Mouse (Mus musculus) intestine, postnatal 0 days (tissue): ENCODE data around the gene Ap2a1. TPM values are rescaled to one million over a fixed set of nuclear protein-coding genes. Genes with fewer than 3 reads are reported as not detected.
A peak's percentile ranks its signal among the peaks of the same experiment; 100 is the strongest.

Experiments used
- ATAC-seq: fragments of 200-750 bp; cut with Nextera tagmentation; 2 replicates; pipeline ENCODE4 v1.8.0; 2017; ENCODE audit warnings: mild to moderate bottlenecking, moderate TSS enrichment, moderate library complexity
- H3K27ac ChIP-seq: fragments of 300-500 bp; sonication (generic); 2 replicates; pipeline ENCODE4 v1.5.1; 2014; ENCODE audit warnings: mild to moderate bottlenecking, low read depth, low read length, moderate library complexity
- H3K27me3 ChIP-seq: fragments of 300-500 bp; sonication (generic); replicated peaks from 2 replicates; pipeline ENCODE4 v1.6.1; 2014; ENCODE audit warnings: low read length, mixed read lengths; ENCODE audit not compliant: control insufficient read depth, insufficient read depth
- H3K36me3 ChIP-seq: fragments of 300-500 bp; sonication (generic); 2 replicates; pipeline ENCODE4 v1.6.1; 2014; ENCODE audit warnings: mild to moderate bottlenecking, moderate library complexity; ENCODE audit not compliant: control insufficient read depth, insufficient read depth
- H3K4me1 ChIP-seq: fragments of 300-500 bp; sonication (generic); replicated peaks from 2 replicates; pipeline ENCODE4 v1.6.1; 2014; ENCODE audit warnings: antibody characterized with exemption, low read length, mixed read lengths; ENCODE audit not compliant: control insufficient read depth, insufficient read depth
- H3K4me2 ChIP-seq: fragments of 300-500 bp; sonication (generic); replicated peaks from 2 replicates; pipeline ENCODE4 v1.6.1; 2014; ENCODE audit warnings: low read depth, mild to moderate bottlenecking, moderate library complexity
- H3K4me3 ChIP-seq: fragments of 300-500 bp; sonication (generic); 2 replicates; pipeline ENCODE4 v1.5.1; 2014; ENCODE audit warnings: low read depth, low read length
- H3K9ac ChIP-seq: fragments of 300-500 bp; sonication (generic); 2 replicates; pipeline ENCODE4 v1.6.1; 2014; ENCODE audit warnings: mild to moderate bottlenecking, low read depth, low read length
- H3K9me3 ChIP-seq: fragments of 300-500 bp; sonication (generic); 2 replicates; pipeline ENCODE4 v1.6.1; 2016; ENCODE audit warnings: mixed run types; ENCODE audit not compliant: control insufficient read depth
- CTCF ChIP-seq: sonication (generic); IDR thresholded peaks from 2 replicates; pipeline ENCODE4 v1.5.1; 2016; ENCODE audit warnings: low read depth, mild to moderate bottlenecking, control low read depth, antibody characterized with exemption, moderate library complexity
- WGBS: fragments of 180-500 bp; shearing (Covaris S2); extraction: QIAGEN DNeasy Blood & Tissue Kit; methylation state at CpG from one replicate; pipeline ENCODE4 v1.1.7; 2014; 5-methylcytosine and 5-hydroxymethylcytosine counted together
- polyA plus RNA-seq: library from polyadenylated mRNA; unstranded; fragments of >200 nt; fragmentation: Nextera tagmentation; extraction: Ambion mirVana; gene quantifications from 2 replicates; pipeline ENCODE4 v1.2.1, GENCODE M21; 2015

The Ap2a1 gene
- polyA plus RNA-seq, 1 experiment from 2014 or later: 44.1 TPM

GRCm38 (mm10) chr7:44856265-44856916 lies 72.9 kb downstream of the Ap2a1 start:
- TF ChIP-seq CTCF: no peak

GRCm38 (mm10) chr7:44855036-44855435 lies 74.3 kb downstream of the Ap2a1 start:
- 36% methylated on average over 10 of the region's 10 CpGs for WGBS
- ATAC-seq: peak; percentile 0; the same call in 1 of the 2 replicates

More at GRCm38 (mm10) chr7:44856265-44856916, 72.9 kb downstream of the Ap2a1 start:
- H3K4me3 ChIP-seq: peak overlapping the region; percentile 77
- no peaks in the 10 kb centered on the region for H3K27me3 ChIP-seq
- H3K9me3 ChIP-seq: no peaks in the 10 kb centered on the region
- H3K9ac ChIP-seq: no peak overlapping the region
- H3K4me1 ChIP-seq: peaks cover 4% of the 10 kb centered on the region
- peaks cover 14% of the 10 kb centered on the region for H3K36me3 ChIP-seq
- WGBS: 58% methylated on average over 9 of the region's 9 CpGs
- H3K4me2 ChIP-seq: peak overlapping the region; percentile 98
- ATAC-seq: no peak
- 0 out of 2 replicates have a peak overlapping the region, but pooled peaks have one; percentile 84 for H3K27ac ChIP-seq

GRCm38 (mm10) chr7:44854356-44855031 lies 74.8 kb downstream of the Ap2a1 start:
- 2% methylated on average over 45 of the region's 45 CpGs for WGBS
- TF ChIP-seq CTCF: no peak; the same call in 1 of the 2 replicates
- H3K4me3 ChIP-seq: peak overlapping the region; percentile 60
- peaks cover 7% of the 10 kb centered on the region for H3K4me1 ChIP-seq
- no peaks in the 10 kb centered on the region for H3K9me3 ChIP-seq
- H3K27me3 ChIP-seq: no peaks in the 10 kb centered on the region
- peak; percentile 84 for ATAC-seq
- peak overlapping the region; percentile 99 for H3K27ac ChIP-seq
- peak overlapping the region; percentile 98 for H3K4me2 ChIP-seq
- peak overlapping the region; percentile 71 for H3K9ac ChIP-seq
- peaks cover 8% of the 10 kb centered on the region; the same call in 1 of the 2 replicates for H3K36me3 ChIP-seq

More at GRCm38 (mm10) chr7:44855036-44855435, 74.3 kb downstream of the Ap2a1 start:
- TF ChIP-seq CTCF: no peak
- no peaks in the 10 kb centered on the region for H3K27me3 ChIP-seq
- peak overlapping the region; percentile 60 for H3K4me3 ChIP-seq
- peak overlapping the region; percentile 98 for H3K4me2 ChIP-seq
- H3K9me3 ChIP-seq: no peaks in the 10 kb centered on the region
- peaks cover 7% of the 10 kb centered on the region for H3K4me1 ChIP-seq
- peak overlapping the region; percentile 71; the same call in 1 of the 2 replicates for H3K9ac ChIP-seq
- H3K27ac ChIP-seq: peak overlapping the region; percentile 99
- peaks cover 11% of the 10 kb centered on the region; the same call in 1 of the 2 replicates for H3K36me3 ChIP-seq

GRCm38 (mm10) chr7:44853596-44854355 lies 75.5 kb downstream of the Ap2a1 start:
- H3K4me1 ChIP-seq: peaks cover 7% of the 10 kb centered on the region
- peak; percentile 6; the same call in 1 of the 2 replicates for TF ChIP-seq CTCF
- peaks cover 6% of the 10 kb centered on the region; the same call in 1 of the 2 replicates for H3K36me3 ChIP-seq

GRCm38 (mm10) chr7:44853065-44853464 lies 76.2 kb downstream of the Ap2a1 start:
- no peak overlapping the region for H3K9ac ChIP-seq
- peaks cover 6% of the 10 kb centered on the region; the same call in 1 of the 2 replicates for H3K36me3 ChIP-seq
- WGBS: 95% methylated on average over 2 of the region's 2 CpGs
- no peak overlapping the region for H3K4me3 ChIP-seq
- 0 out of 2 replicates have a peak overlapping the region, but pooled peaks have one; percentile 99 for H3K27ac ChIP-seq
- TF ChIP-seq CTCF: no peak
- peak overlapping the region; percentile 98 for H3K4me2 ChIP-seq
- peaks cover 7% of the 10 kb centered on the region for H3K4me1 ChIP-seq
- no peaks in the 10 kb centered on the region for H3K9me3 ChIP-seq
- ATAC-seq: no peak
- H3K27me3 ChIP-seq: no peaks in the 10 kb centered on the region

More at GRCm38 (mm10) chr7:44853596-44854355, 75.5 kb downstream of the Ap2a1 start:
- Histone ChIP-seq H3K9me3 (no peaks in the 10 kb centered on the region), H3K27ac (peak overlapping the region; percentile 99), H3K27me3 (no peaks in the 10 kb centered on the region), H3K4me3 (peak overlapping the region; percentile 60), H3K9ac (peak overlapping the region; percentile 71), H3K4me2 (peak overlapping the region; percentile 98)
- WGBS: 20% methylated on average over 25 of the region's 26 CpGs
- no peak for ATAC-seq
